Mouse (Mus musculus) heart, embryonic 14.5 days (tissue): ENCODE data around the gene Igf1r. TPM values are rescaled to one million over a fixed set of nuclear protein-coding genes. Genes with fewer than 3 reads are reported as not detected.

ENCODE experiments used
- ATAC-seq: fragments of 200-750 bp; cut with Nextera tagmentation; 2 replicates; pipeline ENCODE4 v1.8.0; 2017; ENCODE audit warnings: low read depth, moderate TSS enrichment; ENCODE audit not compliant: insufficient number of reproducible peaks, insufficient read depth, low FRiP score
- H3K27ac ChIP-seq, 2 experiments: fragments of 200-500 bp in 1 of 2; fragments of 300-500 bp in 1 of 2; sonication (generic) in 1 of 2; replicated peaks in 1 of 2; 2 replicates each; pipeline ENCODE4 v1.5.1; 2012 to 2014; ENCODE audit warnings: low read depth in 2 of 2, low read length in 2 of 2, control low read depth in 1 of 2, mild to moderate bottlenecking in 1 of 2, mixed read lengths in 1 of 2; ENCODE audit not compliant: control insufficient read depth in 1 of 2, insufficient read depth in 1 of 2
- H3K27me3 ChIP-seq: fragments of 300-500 bp; sonication (generic); 2 replicates; pipeline ENCODE4 v1.6.1; 2014; ENCODE audit warnings: mild to moderate bottlenecking, low read length, control low read depth; ENCODE audit not compliant: control insufficient read depth, insufficient read depth
- H3K36me3 ChIP-seq: fragments of 300-500 bp; sonication (generic); 2 replicates; pipeline ENCODE4 v1.6.1; 2014; ENCODE audit warnings: mild to moderate bottlenecking, control low read depth, low read length, mixed read lengths; ENCODE audit not compliant: control insufficient read depth, insufficient read depth
- H3K4me1 ChIP-seq, 2 experiments: fragments of 200-500 bp in 1 of 2; fragments of 300-500 bp in 1 of 2; sonication (generic) in 1 of 2; 2 replicates each; pipeline ENCODE4 v1.6.1; 2012 to 2014; ENCODE audit warnings: low read length in 2 of 2, control low read depth in 1 of 2, mixed read lengths in 1 of 2; ENCODE audit not compliant: control insufficient read depth in 2 of 2, insufficient read depth in 2 of 2
- H3K4me2 ChIP-seq: fragments of 300-500 bp; sonication (generic); 2 replicates; pipeline ENCODE4 v1.6.1; 2014; ENCODE audit warnings: mild to moderate bottlenecking, low read length
- H3K4me3 ChIP-seq, 2 experiments: fragments of 200-500 bp in 1 of 2; fragments of 300-500 bp in 1 of 2; sonication (generic) in 1 of 2; 2 replicates each; pipeline ENCODE4 v1.5.1; 2012 to 2014; ENCODE audit warnings: low read length in 2 of 2, mild to moderate bottlenecking in 2 of 2, control low read depth in 1 of 2, low read depth in 1 of 2, moderate library complexity in 1 of 2; ENCODE audit not compliant: control insufficient read depth in 1 of 2, insufficient read depth in 1 of 2
- H3K9ac ChIP-seq: fragments of 300-500 bp; sonication (generic); 2 replicates; pipeline ENCODE4 v1.6.1; 2014; ENCODE audit warnings: mild to moderate bottlenecking, low read length
- H3K9me3 ChIP-seq: fragments of 300-500 bp; sonication (generic); 2 replicates; pipeline ENCODE4 v1.6.1; 2016; ENCODE audit warnings: low read length, control low read depth; ENCODE audit not compliant: control insufficient read depth
- WGBS: fragments of 180-500 bp; shearing (Covaris S2); extraction: QIAGEN DNeasy Blood & Tissue Kit; methylation state at CpG from one replicate; pipeline ENCODE4 v1.1.7; 2014; 5-methylcytosine and 5-hydroxymethylcytosine counted together
- polyA plus RNA-seq: library from polyadenylated mRNA; unstranded; fragments of >200 nt; fragmentation: Nextera tagmentation; extraction: Ambion mirVana; gene quantifications from 2 replicates; pipeline ENCODE4 v1.2.1, GENCODE M21; 2014

Igf1r gene
- polyA plus RNA-seq, 1 experiment from 2014 or later = 16.6 TPM

- WGBS = 31% methylated on average over 7 of the region's 7 CpGs
- no peak overlapping the region for H3K4me3 ChIP-seq
- peak overlapping the region; percentile 94 for H3K27ac ChIP-seq
- H3K27me3 ChIP-seq = no peaks in the 10 kb centered on the region
- peak overlapping the region; percentile 63 for H3K9ac ChIP-seq
- H3K4me1 ChIP-seq = peaks cover 34 to 56% of the 10 kb centered on the region in 2 experiments
- no peaks in the 10 kb centered on the region for H3K36me3 ChIP-seq
- no peak for ATAC-seq
- no peaks in the 10 kb centered on the region for H3K9me3 ChIP-seq
- peak overlapping the region; percentile 42 for H3K4me2 ChIP-seq
Measured at GRCm38 (mm10) chr7:68154588-68154987, 202.0 kb downstream of the Igf1r start.

GRCm38 (mm10) chr7:68160094-68160791 is 207.6 kb downstream of the Igf1r start:
- H3K4me3 ChIP-seq = no peak overlapping the region
- no peaks in the 10 kb centered on the region for H3K27me3 ChIP-seq
- H3K4me2 ChIP-seq = no peak overlapping the region
- 68% methylated on average over 13 of the region's 13 CpGs for WGBS
- H3K9ac ChIP-seq = no peak overlapping the region
- peaks cover 15 to 38% of the 10 kb centered on the region in 2 experiments for H3K4me1 ChIP-seq
- H3K27ac ChIP-seq = no peak overlapping the region
- no peaks in the 10 kb centered on the region for H3K9me3 ChIP-seq
- ATAC-seq = no peak
- peaks cover 5% of the 10 kb centered on the region; the same call in 1 of the 2 replicates for H3K36me3 ChIP-seq

- 0 out of 4 replicates have a peak overlapping the region, but pooled peaks of 1 of the 2 experiments have one; percentile 14 for H3K27ac ChIP-seq
- no peaks in the 10 kb centered on the region for H3K27me3 ChIP-seq
- peaks cover 9 to 29% of the 10 kb centered on the region in 2 experiments; a peak in 3 of 4 replicates for H3K4me1 ChIP-seq
- H3K9ac ChIP-seq = no peak overlapping the region
- no peak overlapping the region for H3K4me3 ChIP-seq
- no peak for ATAC-seq
- 47% methylated on average over 3 of the region's 3 CpGs for WGBS
- peaks cover 9% of the 10 kb centered on the region; the same call in 1 of the 2 replicates for H3K36me3 ChIP-seq
- no peak overlapping the region for H3K4me2 ChIP-seq
- no peaks in the 10 kb centered on the region for H3K9me3 ChIP-seq
Measured at GRCm38 (mm10) chr7:68164074-68164473, 211.4 kb downstream of the Igf1r start.

- Histone ChIP-seq H3K9ac (no peak overlapping the region), H3K27me3 (no peaks in the 10 kb centered on the region), H3K9me3 (no peaks in the 10 kb centered on the region), H3K4me1 (peaks cover 0 to 5% of the 10 kb centered on the region in 2 experiments; a peak in 2 of 4 replicates), H3K4me3 (no peak overlapping the region), H3K36me3 (peaks cover 40% of the 10 kb centered on the region), H3K27ac (no peak overlapping the region), H3K4me2 (no peak overlapping the region)
- ATAC-seq = no peak
- 86% methylated on average over 7 of the region's 7 CpGs for WGBS
Measured at GRCm38 (mm10) chr7:68172776-68173175, 220.1 kb downstream of the Igf1r start.

- H3K9me3 ChIP-seq = no peaks in the 10 kb centered on the region
- H3K4me3 ChIP-seq = no peak overlapping the region
- H3K27me3 ChIP-seq = no peaks in the 10 kb centered on the region
- no peak for ATAC-seq
- H3K27ac ChIP-seq = no peak overlapping the region
- peaks cover 4% of the 10 kb centered on the region in 2 experiments; a peak in 3 of 4 replicates for H3K4me1 ChIP-seq
- H3K4me2 ChIP-seq = no peak overlapping the region
- H3K9ac ChIP-seq = no peak overlapping the region
- peaks cover 23% of the 10 kb centered on the region for H3K36me3 ChIP-seq
- 92% methylated on average over 1 of the region's 1 CpGs for WGBS
Measured at GRCm38 (mm10) chr7:68179672-68180071, 227.0 kb downstream of the Igf1r start.

GRCm38 (mm10) chr7:68181104-68181503 is 228.5 kb downstream of the Igf1r start:
- Histone ChIP-seq H3K27ac (no peak overlapping the region), H3K4me1 (peaks cover 0 to 4% of the 10 kb centered on the region in 2 experiments; a peak in 1 of 4 replicates), H3K9ac (no peak overlapping the region), H3K4me3 (no peak overlapping the region), H3K4me2 (no peak overlapping the region), H3K9me3 (no peaks in the 10 kb centered on the region), H3K27me3 (no peaks in the 10 kb centered on the region), H3K36me3 (peaks cover 31% of the 10 kb centered on the region)
- ATAC-seq = no peak
- WGBS = 63% methylated on average over 1 of the region's 1 CpGs

- no peak for ATAC-seq
- H3K4me1 ChIP-seq = peaks cover 0 to 4% of the 10 kb centered on the region in 2 experiments; a peak in 1 of 4 replicates
- 77% methylated on average over 7 of the region's 7 CpGs for WGBS
- no peak overlapping the region for H3K9ac ChIP-seq
- no peaks in the 10 kb centered on the region for H3K9me3 ChIP-seq
- no peaks in the 10 kb centered on the region for H3K27me3 ChIP-seq
- H3K4me3 ChIP-seq = no peak overlapping the region
- no peak overlapping the region for H3K27ac ChIP-seq
- peaks cover 36% of the 10 kb centered on the region for H3K36me3 ChIP-seq
- no peak overlapping the region for H3K4me2 ChIP-seq
Measured at GRCm38 (mm10) chr7:68182025-68182424, 229.4 kb downstream of the Igf1r start.
